Mouse (Mus musculus) midbrain, embryonic 14.5 days (tissue): Measurements from ENCODE around the gene Naip5. TPM values are rescaled to one million over a fixed set of nuclear protein-coding genes. Genes with fewer than 3 reads are reported as not detected.

ENCODE experiments used
- polyA plus RNA-seq: library from polyadenylated mRNA; unstranded; fragments of >200 nt; fragmentation: Nextera tagmentation; extraction: Ambion mirVana; gene quantifications from 2 replicates; pipeline ENCODE4 v1.2.1, GENCODE M21; 2014

Gene Naip5
- polyA plus RNA-seq, 1 experiment from 2014 or later = 0.13 TPM

Other genes starting within 250 kb of the Naip5 start
- 28.9 and 35.6 TPM in 2 replicates for gene Mccc2, start 230.7 kb downstream of the Naip5 start, polyA plus RNA-seq
- 22.1 and 22.9 TPM in 2 replicates for gene Bdp1, start 142.3 kb downstream of the Naip5 start, polyA plus RNA-seq
- 453 and 516 TPM in 2 replicates for gene Serf1, start 138.3 kb downstream of the Naip5 start, polyA plus RNA-seq
- gene Smn1, start 121.5 kb downstream of the Naip5 start, polyA plus RNA-seq = 49.5 and 54.2 TPM in 2 replicates
- 0.11 and 0.25 TPM in 2 replicates for gene Naip2, start 44.2 kb downstream of the Naip5 start, polyA plus RNA-seq
- 0.05 and 0.08 TPM in 2 replicates for gene Naip6, start 71.4 kb upstream of the Naip5 start, polyA plus RNA-seq
- gene Naip1, start 206.5 kb upstream of the Naip5 start, polyA plus RNA-seq = not detected in 2 replicates
- 73.8 and 81.1 TPM in 2 replicates for gene Gtf2h2, start 246.3 kb upstream of the Naip5 start, polyA plus RNA-seq